29 mouse cellular contexts compared by ENCODE assay signal in the genomic region with DNA sequence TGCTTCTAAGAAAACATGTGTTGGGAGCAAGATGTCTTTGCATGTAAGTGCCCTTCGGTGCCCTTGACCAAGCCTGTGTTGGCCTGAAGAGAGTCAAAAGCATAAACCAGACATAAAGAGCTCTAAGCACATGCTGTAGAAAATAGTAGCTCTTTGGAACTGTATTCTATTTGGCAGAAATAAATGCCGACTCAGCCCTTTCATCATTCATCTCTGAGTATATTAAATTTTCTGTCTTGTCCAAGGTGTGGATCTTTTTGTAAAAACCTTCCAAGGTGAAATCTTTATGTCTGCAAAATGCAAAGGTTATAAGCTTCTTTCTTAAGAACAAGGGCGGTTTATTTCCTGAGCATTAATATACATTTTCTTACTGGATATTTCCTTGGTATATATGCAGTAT.
"Had no signal": no experiment of that assay in that cellular context is flagged by ENCODE, and none has a peak within 500 bp of the region (broad histone marks: within the 10 kb centered on the region; RNA-seq: fewer than 3 reads in every experiment).

No protein-coding gene starts in this region.

- H3K27ac ChIP-seq: limb, embryonic 10.5 days; limb, embryonic 12.5 days; limb, embryonic 13.5 days; limb, embryonic 15.5 days; liver, embryonic 12.5 days; liver, embryonic 13.5 days; liver, embryonic 14.5 days; liver, embryonic 15.5 days; lung, embryonic 15.5 days; macrophage; midbrain, embryonic 10.5 days; midbrain, embryonic 12.5 days; midbrain, embryonic 13.5 days; midbrain, embryonic 15.5 days had no signal

- H3K27me3 ChIP-seq: limb, embryonic 12.5 days; limb, embryonic 13.5 days; limb, embryonic 15.5 days; liver, embryonic 12.5 days; liver, embryonic 13.5 days; liver, embryonic 15.5 days; lung, embryonic 15.5 days; megakaryocyte, embryonic 14.5 days; midbrain, embryonic 12.5 days; midbrain, embryonic 13.5 days; midbrain, embryonic 15.5 days had no signal

- H3K9ac ChIP-seq: limb, embryonic 12.5 days; limb, embryonic 13.5 days; limb, embryonic 15.5 days; liver, embryonic 12.5 days; liver, embryonic 13.5 days; liver, embryonic 14.5 days; liver, embryonic 15.5 days; liver, postnatal 0 days; lung, embryonic 14.5 days; lung, embryonic 15.5 days; midbrain, embryonic 12.5 days; midbrain, embryonic 13.5 days; midbrain, embryonic 15.5 days had no signal

- DNase-seq: left cerebral cortex, postnatal 4 days; liver; liver, embryonic 13.5 days; liver, postnatal 0 days; lung, adult 18-20 months; lung, adult 2 months; lung, embryonic 14.5 days; lung, postnatal 10 days; lung, postnatal 14 days; lung, postnatal 36 days; lung, postnatal 4 days; midbrain, embryonic 14.5 days had no signal

- H3K36me3 ChIP-seq: limb, embryonic 10.5 days; limb, embryonic 12.5 days; limb, embryonic 13.5 days; limb, embryonic 15.5 days; liver, embryonic 12.5 days; liver, embryonic 13.5 days; liver, embryonic 15.5 days; lung, embryonic 15.5 days; midbrain, embryonic 10.5 days; midbrain, embryonic 12.5 days; midbrain, embryonic 13.5 days; midbrain, embryonic 15.5 days had no signal

- H3K4me2 ChIP-seq: limb, embryonic 12.5 days; limb, embryonic 13.5 days; limb, embryonic 15.5 days; liver, embryonic 11.5 days; liver, embryonic 12.5 days; liver, embryonic 13.5 days; liver, embryonic 15.5 days; lung, embryonic 14.5 days; lung, embryonic 15.5 days; midbrain, embryonic 11.5 days; midbrain, embryonic 12.5 days; midbrain, embryonic 13.5 days; midbrain, embryonic 15.5 days had no signal

- H3K4me3 ChIP-seq: limb, embryonic 10.5 days; limb, embryonic 12.5 days; limb, embryonic 13.5 days; limb, embryonic 15.5 days; liver, embryonic 12.5 days; liver, embryonic 13.5 days; liver, embryonic 15.5 days; lung, embryonic 15.5 days; megakaryocyte, embryonic 14.5 days; midbrain, embryonic 10.5 days; midbrain, embryonic 12.5 days; midbrain, embryonic 13.5 days; midbrain, embryonic 15.5 days; myocyte had no signal

- H3K4me1 ChIP-seq: limb, embryonic 13.5 days; liver, embryonic 12.5 days; liver, embryonic 13.5 days; liver, embryonic 15.5 days; lung, embryonic 15.5 days; megakaryocyte, embryonic 14.5 days had no signal

- H3K9me3 ChIP-seq: limb, embryonic 10.5 days; limb, embryonic 12.5 days; limb, embryonic 13.5 days; limb, embryonic 15.5 days; liver, embryonic 12.5 days; liver, embryonic 13.5 days; liver, embryonic 15.5 days; lung, embryonic 15.5 days; midbrain, embryonic 10.5 days; midbrain, embryonic 12.5 days; midbrain, embryonic 13.5 days; midbrain, embryonic 15.5 days had no signal
